Mouse (Mus musculus) intestine, postnatal 0 days (tissue): ENCODE results near the gene Sema5a. TPM values are rescaled to one million over a fixed set of nuclear protein-coding genes. Genes with fewer than 3 reads are reported as not detected.

Experiments
- ATAC-seq: fragments of 200-750 bp; cut with Nextera tagmentation; 2 replicates; pipeline ENCODE4 v1.8.0; 2017; ENCODE audit warnings: mild to moderate bottlenecking, moderate TSS enrichment, moderate library complexity
- H3K27ac ChIP-seq: fragments of 300-500 bp; sonication (generic); 2 replicates; pipeline ENCODE4 v1.5.1; 2014; ENCODE audit warnings: mild to moderate bottlenecking, low read depth, low read length, moderate library complexity
- H3K27me3 ChIP-seq: fragments of 300-500 bp; sonication (generic); replicated peaks from 2 replicates; pipeline ENCODE4 v1.6.1; 2014; ENCODE audit warnings: low read length, mixed read lengths; ENCODE audit not compliant: control insufficient read depth, insufficient read depth
- H3K36me3 ChIP-seq: fragments of 300-500 bp; sonication (generic); 2 replicates; pipeline ENCODE4 v1.6.1; 2014; ENCODE audit warnings: mild to moderate bottlenecking, moderate library complexity; ENCODE audit not compliant: control insufficient read depth, insufficient read depth
- H3K4me1 ChIP-seq: fragments of 300-500 bp; sonication (generic); replicated peaks from 2 replicates; pipeline ENCODE4 v1.6.1; 2014; ENCODE audit warnings: antibody characterized with exemption, low read length, mixed read lengths; ENCODE audit not compliant: control insufficient read depth, insufficient read depth
- H3K4me2 ChIP-seq: fragments of 300-500 bp; sonication (generic); replicated peaks from 2 replicates; pipeline ENCODE4 v1.6.1; 2014; ENCODE audit warnings: low read depth, mild to moderate bottlenecking, moderate library complexity
- H3K4me3 ChIP-seq: fragments of 300-500 bp; sonication (generic); 2 replicates; pipeline ENCODE4 v1.5.1; 2014; ENCODE audit warnings: low read depth, low read length
- H3K9ac ChIP-seq: fragments of 300-500 bp; sonication (generic); 2 replicates; pipeline ENCODE4 v1.6.1; 2014; ENCODE audit warnings: mild to moderate bottlenecking, low read depth, low read length
- H3K9me3 ChIP-seq: fragments of 300-500 bp; sonication (generic); 2 replicates; pipeline ENCODE4 v1.6.1; 2016; ENCODE audit warnings: mixed run types; ENCODE audit not compliant: control insufficient read depth
- CTCF ChIP-seq: sonication (generic); IDR thresholded peaks from 2 replicates; pipeline ENCODE4 v1.5.1; 2016; ENCODE audit warnings: low read depth, mild to moderate bottlenecking, control low read depth, antibody characterized with exemption, moderate library complexity
- WGBS: fragments of 180-500 bp; shearing (Covaris S2); extraction: QIAGEN DNeasy Blood & Tissue Kit; methylation state at CpG from one replicate; pipeline ENCODE4 v1.1.7; 2014; 5-methylcytosine and 5-hydroxymethylcytosine counted together
- polyA plus RNA-seq: library from polyadenylated mRNA; unstranded; fragments of >200 nt; fragmentation: Nextera tagmentation; extraction: Ambion mirVana; gene quantifications from 2 replicates; pipeline ENCODE4 v1.2.1, GENCODE M21; 2015

Gene Sema5a
- polyA plus RNA-seq, 1 experiment from 2014 or later, result 5.1 TPM

DNA sequence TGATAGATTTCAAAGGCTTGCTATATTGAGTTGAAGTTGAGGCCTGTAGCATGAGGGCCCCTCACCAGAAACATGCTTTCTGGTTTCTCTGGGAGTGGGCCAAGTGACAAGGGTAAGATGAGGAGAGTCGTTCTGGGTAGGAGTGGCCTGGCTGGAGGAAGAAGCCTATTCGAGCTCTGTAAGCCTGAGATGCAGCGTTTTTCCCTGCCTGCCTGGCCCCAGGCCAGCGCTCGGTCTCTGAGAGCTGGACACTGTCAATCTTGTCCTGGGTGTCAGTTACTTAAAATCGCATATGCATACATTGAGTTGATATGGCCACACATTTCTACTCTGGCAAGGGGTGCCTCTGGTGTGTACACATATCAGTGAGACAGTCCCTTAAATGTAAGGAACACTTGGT is 43.9 kb downstream of the Sema5a start:
- peak overlapping the region; percentile 41; the same call in 1 of the 2 replicates for H3K27ac ChIP-seq
- no peak for TF ChIP-seq CTCF
- no peak overlapping the region for H3K9ac ChIP-seq
- H3K9me3 ChIP-seq, result no peaks in the 10 kb centered on the region
- H3K4me2 ChIP-seq, result 0 out of 2 replicates have a peak overlapping the region, but pooled peaks have one; percentile 0
- no peaks in the 10 kb centered on the region for H3K27me3 ChIP-seq
- H3K36me3 ChIP-seq, result no peaks in the 10 kb centered on the region
- H3K4me1 ChIP-seq, result no peaks in the 10 kb centered on the region
- 44% methylated on average over 6 of the region's 6 CpGs for WGBS
- no peak for ATAC-seq
- no peak overlapping the region for H3K4me3 ChIP-seq

DNA sequence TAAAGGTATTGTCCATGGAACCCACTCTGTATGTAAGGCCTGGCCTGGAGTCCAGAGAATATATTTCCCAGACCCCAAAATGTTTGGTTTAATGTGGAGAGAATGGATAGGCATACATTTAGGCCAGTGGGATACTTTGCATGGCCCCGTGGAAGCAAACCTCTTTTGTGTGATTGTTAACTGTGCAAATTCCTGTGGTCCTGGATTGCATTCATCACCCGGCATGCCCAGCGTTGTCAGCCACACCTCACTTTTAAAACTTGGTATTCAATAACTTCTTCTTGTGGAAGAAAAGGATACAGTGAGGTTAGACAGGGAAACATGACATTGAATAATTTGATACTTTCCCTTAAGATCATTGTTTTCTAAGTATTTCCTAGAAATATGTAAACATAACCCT is 46.4 kb downstream of the Sema5a start:
- WGBS, result 67% methylated on average over 3 of the region's 3 CpGs
- H3K36me3 ChIP-seq, result no peaks in the 10 kb centered on the region
- H3K9me3 ChIP-seq, result no peaks in the 10 kb centered on the region
- H3K4me1 ChIP-seq, result no peaks in the 10 kb centered on the region
- no peaks in the 10 kb centered on the region for H3K27me3 ChIP-seq
- H3K9ac ChIP-seq, result no peak overlapping the region
- no peak overlapping the region for H3K4me2 ChIP-seq
- H3K27ac ChIP-seq, result no peak overlapping the region
- H3K4me3 ChIP-seq, result no peak overlapping the region
- no peak for ATAC-seq
- TF ChIP-seq CTCF, result no peak

DNA sequence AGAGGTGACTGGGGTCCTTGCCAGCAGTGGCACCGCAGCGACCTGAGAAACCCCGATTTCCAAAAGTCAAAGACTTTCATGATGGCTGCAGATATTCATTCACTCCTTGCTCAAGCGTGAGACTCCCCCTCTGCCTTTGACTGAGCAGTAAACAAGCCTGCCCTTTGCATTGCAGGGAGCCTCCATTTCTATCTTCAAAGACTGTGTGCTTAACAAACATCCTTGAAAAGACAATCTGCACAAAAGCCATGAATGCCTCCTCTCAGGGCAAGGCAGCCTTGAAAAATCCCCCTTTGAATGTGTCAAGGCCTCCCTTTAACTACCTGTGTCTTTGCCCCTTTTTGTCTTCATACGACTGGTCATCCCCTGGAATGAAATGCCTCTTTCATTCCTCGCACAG is 51.9 kb downstream of the Sema5a start:
- Histone ChIP-seq H3K9ac (no peak overlapping the region), H3K9me3 (no peaks in the 10 kb centered on the region), H3K4me2 (no peak overlapping the region), H3K27ac (no peak overlapping the region), H3K4me1 (no peaks in the 10 kb centered on the region), H3K27me3 (no peaks in the 10 kb centered on the region), H3K4me3 (no peak overlapping the region), H3K36me3 (no peaks in the 10 kb centered on the region)
- no peak for ATAC-seq
- no peak for TF ChIP-seq CTCF
- 54% methylated on average over 6 of the region's 6 CpGs for WGBS

DNA sequence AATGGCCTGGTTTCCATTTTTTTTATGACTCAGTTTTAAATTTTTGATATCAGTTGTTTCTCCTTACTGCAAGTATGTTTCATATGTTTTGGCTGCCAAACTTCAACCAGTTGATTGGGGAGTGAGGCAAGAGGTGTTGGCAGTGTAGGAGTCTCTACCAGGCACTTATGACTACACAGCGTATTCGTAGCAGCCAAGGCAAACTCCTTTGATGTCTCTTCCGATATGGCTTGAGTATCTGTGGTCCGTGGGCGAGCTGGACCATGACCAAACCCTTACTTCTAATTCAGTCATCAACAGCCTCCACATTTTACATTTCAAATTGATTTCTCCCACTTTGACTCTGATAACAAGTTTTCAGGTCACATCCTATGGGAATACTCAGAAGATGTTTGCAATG is 52.7 kb downstream of the Sema5a start:
- H3K9me3 ChIP-seq, result no peaks in the 10 kb centered on the region

DNA sequence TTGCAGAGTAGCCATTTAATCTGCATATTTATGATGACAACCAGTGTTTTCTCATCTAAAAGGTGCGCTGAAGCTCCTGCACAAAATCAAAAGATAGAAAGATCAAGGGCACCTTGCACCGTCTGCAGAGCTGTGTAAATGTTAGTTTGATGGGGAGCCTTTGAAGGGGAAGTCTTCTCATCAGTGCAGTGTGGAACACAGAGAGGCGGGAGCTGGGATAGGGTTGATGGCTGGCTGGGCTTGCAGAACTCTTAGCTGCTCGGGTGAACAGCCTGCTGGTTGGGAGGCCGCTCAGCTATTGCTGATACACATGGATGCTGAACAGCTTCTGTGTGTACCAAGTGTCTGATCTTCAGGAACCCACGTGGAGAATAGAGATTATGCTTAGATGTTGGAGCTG is 53.9 kb downstream of the Sema5a start:
- Histone ChIP-seq H3K4me3 (no peak overlapping the region), H3K36me3 (no peaks in the 10 kb centered on the region), H3K9me3 (no peaks in the 10 kb centered on the region), H3K4me2 (no peak overlapping the region), H3K4me1 (no peaks in the 10 kb centered on the region), H3K27ac (no peak overlapping the region), H3K9ac (no peak overlapping the region), H3K27me3 (no peaks in the 10 kb centered on the region)
- no peak for ATAC-seq
- TF ChIP-seq CTCF, result no peak
- WGBS, result 60% methylated on average over 6 of the region's 6 CpGs

More for the DNA sequence above, 52.7 kb downstream of the Sema5a start:
- no peak overlapping the region for H3K4me3 ChIP-seq
- ATAC-seq, result no peak
- H3K4me1 ChIP-seq, result no peaks in the 10 kb centered on the region
- H3K36me3 ChIP-seq, result no peaks in the 10 kb centered on the region
- TF ChIP-seq CTCF, result no peak
- no peak overlapping the region for H3K27ac ChIP-seq
- no peak overlapping the region for H3K4me2 ChIP-seq
- 92% methylated on average over 5 of the region's 5 CpGs for WGBS
- no peak overlapping the region for H3K9ac ChIP-seq
- H3K27me3 ChIP-seq, result no peaks in the 10 kb centered on the region

DNA sequence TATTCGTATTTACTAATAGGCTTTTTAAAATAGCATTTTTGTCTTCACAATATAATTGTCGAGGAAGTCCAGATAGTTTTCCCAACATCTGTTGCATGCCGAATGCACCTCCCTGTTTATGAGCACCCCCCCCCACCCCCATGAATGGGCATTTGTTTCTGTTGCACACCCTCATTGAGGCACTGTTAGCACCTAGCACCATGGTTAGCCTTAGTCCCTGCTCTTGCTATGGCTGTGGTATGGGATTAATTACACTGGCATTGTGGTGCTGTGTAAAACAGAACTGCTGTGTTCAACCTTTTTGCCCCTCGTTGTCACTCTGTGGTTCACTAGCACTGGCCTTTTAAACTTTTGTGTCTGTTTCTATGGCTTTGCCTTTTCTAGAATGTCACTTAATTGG is 56.4 kb downstream of the Sema5a start:
- H3K9me3 ChIP-seq, result no peaks in the 10 kb centered on the region
- WGBS, result 85% methylated on average over 4 of the region's 4 CpGs
- no peaks in the 10 kb centered on the region for H3K36me3 ChIP-seq
- no peak overlapping the region for H3K27ac ChIP-seq
- no peak for TF ChIP-seq CTCF
- ATAC-seq, result no peak
- H3K9ac ChIP-seq, result no peak overlapping the region
- H3K27me3 ChIP-seq, result no peaks in the 10 kb centered on the region
- H3K4me1 ChIP-seq, result no peaks in the 10 kb centered on the region; the same call in 1 of the 2 replicates
- H3K4me2 ChIP-seq, result no peak overlapping the region
- no peak overlapping the region for H3K4me3 ChIP-seq

DNA sequence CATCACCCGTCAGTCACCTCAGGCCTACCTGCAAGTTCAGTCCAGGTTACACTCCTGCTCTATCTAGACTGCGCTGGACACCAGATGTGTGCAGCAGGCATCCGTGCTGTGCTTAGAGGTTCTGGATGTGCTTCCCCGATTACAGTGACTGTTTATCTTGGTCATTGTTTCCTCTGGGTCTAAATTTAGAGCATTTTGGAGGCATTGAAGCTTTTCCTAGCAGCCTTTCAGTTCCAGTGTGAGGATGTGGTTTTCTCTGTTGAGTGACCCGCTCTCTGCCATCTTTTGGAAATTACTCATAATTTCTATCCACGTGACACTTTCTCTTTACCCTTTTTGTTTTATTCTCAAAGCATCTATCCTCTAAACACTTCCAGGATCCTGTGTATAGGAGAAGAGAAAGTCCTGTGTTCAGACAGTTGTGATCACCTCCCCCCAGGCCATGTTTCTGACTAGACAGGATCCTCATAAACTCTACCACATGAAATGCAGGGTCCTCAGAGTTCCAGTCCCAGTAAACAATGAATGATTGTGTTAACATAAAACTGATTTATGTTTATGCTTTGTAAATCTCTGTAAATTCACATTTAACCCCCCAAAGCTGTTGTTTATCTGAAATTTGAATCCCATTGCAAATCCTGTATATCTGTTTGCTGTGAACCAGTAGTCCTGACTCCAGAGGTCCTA is 62.1 kb downstream of the Sema5a start:
- Histone ChIP-seq H3K4me1 (no peaks in the 10 kb centered on the region; the same call in 1 of the 2 replicates), H3K4me2 (no peak overlapping the region), H3K27me3 (no peaks in the 10 kb centered on the region), H3K27ac (no peak overlapping the region), H3K36me3 (no peaks in the 10 kb centered on the region), H3K4me3 (no peak overlapping the region), H3K9ac (no peak overlapping the region), H3K9me3 (no peaks in the 10 kb centered on the region)
- no peak for TF ChIP-seq CTCF
- 61% methylated on average over 6 of the region's 6 CpGs for WGBS
- ATAC-seq, result no peak
